Mouse (Mus musculus) layer of hippocampus, adult 9-10 months (tissue): ENCODE data around the gene Gramd4.
"Not testable (repeated sequence)": the region's sequence is repeated elsewhere in the genome, so short reads cannot be mapped to it uniquely, and the experiment has no call there.

Experiments used
- DNase-seq: peaks from one replicate; pipeline ENCODE4 v3.0.0; 2022; ENCODE audit warnings: low spot score

The Gramd4 gene

GRCm38 (mm10) chr15:86165811-86166590 lies 108.5 kb downstream of the Gramd4 start:
- DNase-seq, result no peak

DNA sequence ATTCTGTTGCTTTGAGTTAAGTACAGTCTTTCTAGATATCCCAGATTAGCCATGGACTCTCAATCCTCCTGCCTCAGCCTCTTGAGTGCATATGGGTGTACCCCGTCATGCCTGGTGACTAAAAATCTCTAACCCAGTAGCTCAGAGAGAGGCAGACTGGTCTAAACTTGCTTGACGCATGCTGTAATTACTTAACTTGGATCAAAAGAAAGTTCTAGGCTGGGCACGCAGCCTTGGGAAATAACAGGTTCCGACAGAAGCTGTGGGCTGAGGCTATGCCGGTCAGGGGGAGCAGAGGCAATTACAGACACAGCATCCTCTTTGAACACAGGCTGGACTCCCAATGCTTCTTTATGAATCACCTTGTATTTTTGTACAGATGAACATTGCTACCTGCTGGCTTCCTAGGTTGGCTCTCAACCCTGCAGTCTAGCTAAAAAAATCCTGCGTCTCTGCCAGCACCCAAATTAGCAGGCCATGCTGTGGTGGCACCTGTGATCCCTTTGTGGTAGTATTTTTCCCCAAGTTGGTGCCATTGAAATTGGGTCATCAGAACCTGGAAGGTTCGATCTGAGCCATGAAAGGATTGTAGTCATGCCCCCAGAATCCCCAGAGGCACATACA lies 109.6 kb downstream of the Gramd4 start:
- no peak for DNase-seq

- no peak for DNase-seq
These were observed 110.5 kb downstream of the Gramd4 start for GRCm38 (mm10) chr15:86167787-86168504.

DNA sequence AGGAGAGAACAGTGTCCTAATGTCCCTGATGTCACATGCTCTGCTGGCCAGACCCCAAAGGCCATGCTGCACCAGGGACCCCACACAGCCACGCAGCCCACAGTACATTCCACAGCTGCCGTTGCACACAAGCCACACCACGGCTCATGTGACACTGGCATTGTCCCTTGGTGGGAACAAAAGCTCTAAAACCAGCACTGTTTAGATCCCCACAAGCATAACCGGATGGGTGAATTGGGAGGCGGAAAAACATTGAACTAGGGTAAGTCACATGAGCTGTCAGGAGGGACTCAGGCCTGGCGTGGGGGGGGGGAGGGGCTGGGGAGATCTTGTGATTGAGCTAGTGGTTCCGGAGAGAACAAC lies 111.0 kb downstream of the Gramd4 start:
- no peak for DNase-seq

GRCm38 (mm10) chr15:86168941-86169816 lies 111.7 kb downstream of the Gramd4 start:
- no peak for DNase-seq

- no peak for DNase-seq
These were observed 112.3 kb downstream of the Gramd4 start for GRCm38 (mm10) chr15:86169817-86170110.

DNA sequence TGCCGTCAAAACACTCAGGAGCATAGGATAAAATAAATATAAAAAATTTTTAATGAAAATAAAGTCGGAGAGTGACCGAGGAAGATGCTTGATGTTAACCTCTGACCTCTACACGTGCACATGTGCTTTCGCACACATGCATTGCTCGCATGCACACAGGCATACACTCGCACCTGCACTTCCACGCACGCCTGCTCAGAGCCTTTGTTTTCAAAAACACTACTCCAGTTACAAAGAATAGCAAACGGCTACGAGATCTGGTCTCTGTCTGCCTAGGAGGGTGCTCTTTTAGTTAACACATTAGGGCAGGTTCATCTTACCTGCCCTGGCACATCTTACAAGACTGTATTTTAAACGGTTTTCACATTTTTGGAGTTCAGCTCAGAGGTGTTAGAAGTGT lies 113.8 kb downstream of the Gramd4 start:
- no peak for DNase-seq

DNA sequence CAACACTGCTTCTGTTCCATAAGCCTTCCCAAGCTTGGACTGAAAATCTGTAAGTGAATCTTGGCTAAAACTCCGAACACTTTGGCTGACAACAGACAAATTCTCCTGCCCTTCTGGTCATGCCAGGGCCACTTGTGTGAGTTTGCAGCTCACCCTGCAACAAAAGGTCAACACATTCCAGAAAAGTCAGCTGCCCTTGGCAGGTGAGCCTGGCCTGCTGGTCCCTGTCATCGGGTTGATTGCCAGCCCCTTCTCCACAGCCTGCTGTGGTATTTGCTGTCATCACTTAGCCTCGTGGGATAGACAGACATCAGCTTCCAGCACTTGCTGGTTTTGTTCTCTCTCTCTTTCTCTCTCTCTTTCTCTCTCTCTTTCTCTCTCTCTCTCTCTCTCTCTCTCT lies 114.6 kb downstream of the Gramd4 start:
- DNase-seq, result no peak

GRCm38 (mm10) chr15:86172526-86172925 lies 115.0 kb downstream of the Gramd4 start:
- no peak for DNase-seq

- no peak for DNase-seq
These were observed 115.9 kb downstream of the Gramd4 start for GRCm38 (mm10) chr15:86173136-86173985.

DNA sequence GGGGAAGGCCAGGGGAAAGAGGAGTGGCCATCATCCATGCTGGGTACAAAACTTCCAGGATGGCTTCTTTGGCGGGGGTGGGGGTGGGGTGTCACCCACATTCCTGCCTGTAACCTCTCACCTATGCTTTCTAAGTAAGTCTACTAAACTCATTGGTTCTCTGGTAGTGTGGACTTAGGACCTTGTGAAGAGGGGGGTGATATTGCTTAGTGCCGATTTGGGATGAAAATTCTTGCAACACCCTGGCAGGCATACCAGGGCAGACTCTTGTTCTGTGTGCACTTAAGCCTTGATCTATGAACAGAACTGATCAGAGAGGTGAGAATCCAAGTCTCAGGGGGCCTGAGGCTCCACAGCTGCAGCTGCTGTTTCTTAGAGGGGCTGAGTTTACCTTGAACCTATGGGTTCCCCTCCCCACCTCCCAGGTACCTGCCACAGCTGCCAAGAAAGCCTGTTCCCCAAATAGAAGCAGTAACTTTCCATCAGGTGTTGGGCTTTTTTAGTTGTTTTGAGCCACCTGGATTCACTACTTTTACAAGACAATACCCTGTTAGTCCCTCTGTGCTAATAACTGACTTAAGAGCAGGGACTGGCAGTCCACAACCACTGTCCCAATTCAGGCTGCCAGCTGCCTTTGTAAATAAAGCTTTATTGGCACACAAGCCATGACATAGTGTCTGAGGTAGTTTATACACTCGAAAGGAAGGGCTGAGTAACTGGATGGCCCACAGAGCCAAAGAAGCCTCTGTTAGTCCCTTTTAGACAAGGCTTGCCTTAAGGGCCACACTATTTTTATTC lies 118.0 kb downstream of the Gramd4 start:
- DNase-seq, result no peak

- no peak for DNase-seq
These were observed 118.7 kb downstream of the Gramd4 start for GRCm38 (mm10) chr15:86176166-86176565.

GRCm38 (mm10) chr15:86176771-86177702 lies 119.5 kb downstream of the Gramd4 start:
- no peak for DNase-seq

- not testable (repeated sequence) for DNase-seq
These were observed 120.3 kb downstream of the Gramd4 start for GRCm38 (mm10) chr15:86177703-86178251.

- DNase-seq, result no peak
These were observed 121.1 kb downstream of the Gramd4 start for GRCm38 (mm10) chr15:86178594-86178993.

DNA sequence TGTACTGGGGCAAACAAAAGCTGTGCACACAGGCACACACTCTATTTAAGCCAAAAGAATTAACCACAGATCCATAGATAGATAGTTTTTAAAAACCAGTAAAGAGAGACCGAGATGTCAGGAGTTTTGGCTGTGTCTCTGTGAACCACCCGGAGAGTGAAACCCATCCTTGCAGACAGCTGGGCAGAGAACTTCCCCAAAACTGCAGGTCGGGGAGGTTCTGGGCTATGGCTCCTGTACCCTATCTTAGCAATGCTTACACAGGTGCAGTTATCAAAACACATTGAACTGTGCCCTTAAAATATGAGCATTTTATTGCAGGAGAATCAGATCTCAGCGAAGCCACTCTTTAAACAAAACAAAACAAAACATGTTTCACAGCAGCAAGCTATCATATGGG lies 122.9 kb downstream of the Gramd4 start:
- no peak for DNase-seq

DNA sequence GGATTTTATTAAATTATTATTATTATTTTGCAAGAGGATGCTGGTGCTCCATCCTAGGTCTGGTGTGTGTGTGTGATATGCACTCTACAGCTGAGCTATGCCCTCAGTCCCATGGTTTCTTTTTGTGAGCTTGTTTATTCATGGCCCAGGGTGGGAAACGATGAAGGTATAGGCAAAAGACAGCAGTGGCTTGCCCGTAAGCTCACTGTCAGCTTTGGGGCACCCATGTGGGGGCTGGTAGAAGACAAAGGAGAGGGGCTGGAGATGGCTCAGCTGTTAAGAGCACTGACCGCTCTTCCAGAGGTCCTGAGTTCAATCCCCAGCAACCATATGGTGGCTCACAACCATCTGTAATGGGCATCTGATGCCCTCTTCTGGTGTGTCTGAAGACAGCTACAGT lies 123.8 kb downstream of the Gramd4 start:
- DNase-seq, result not testable (repeated sequence)

- no peak for DNase-seq
These were observed 124.5 kb downstream of the Gramd4 start for GRCm38 (mm10) chr15:86181941-86182439.

DNA sequence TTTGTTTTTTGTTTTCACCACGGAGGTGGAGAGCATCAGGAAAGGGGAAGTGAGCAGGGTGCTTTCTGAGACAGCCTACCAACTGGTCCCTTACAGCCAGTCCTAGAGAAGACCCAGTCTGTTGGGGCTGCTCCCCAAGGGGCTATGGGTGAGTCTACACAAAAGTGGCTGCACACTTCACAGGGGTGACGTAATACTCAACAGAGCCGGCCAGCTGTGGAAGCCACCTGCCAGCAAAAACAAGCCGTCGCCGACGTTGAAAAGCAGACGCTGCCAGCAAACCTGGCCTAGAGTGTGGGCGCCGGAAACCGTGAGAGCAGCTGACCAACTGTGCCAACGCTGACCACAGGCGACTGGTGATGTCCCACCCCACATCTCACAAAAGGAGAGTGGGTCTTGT lies 125.2 kb downstream of the Gramd4 start:
- DNase-seq, result no peak
